Mouse (Mus musculus): Measurements from ENCODE around the gene Bglap.
"Not testable (repeated sequence)": the region's sequence is repeated elsewhere in the genome, so short reads cannot be mapped to it uniquely, and the experiment has no call there.

Bglap gene

GRCm38 (mm10) chr3:88393776-88394375 lies 9.6 kb upstream of the Bglap start:
- DNase-seq (ENCODE audit: low spot score in 2 of 2) = no peak

GRCm38 (mm10) chr3:88382383-88382782 lies 1.9 kb downstream of the Bglap start:
- DNase-seq (ENCODE audit: low spot score in 2 of 2) = not testable (repeated sequence)

GRCm38 (mm10) chr3:88381389-88382315 lies 2.6 kb downstream of the Bglap start:
- not testable (repeated sequence) for DNase-seq (ENCODE audit: low spot score in 2 of 2)

DNA sequence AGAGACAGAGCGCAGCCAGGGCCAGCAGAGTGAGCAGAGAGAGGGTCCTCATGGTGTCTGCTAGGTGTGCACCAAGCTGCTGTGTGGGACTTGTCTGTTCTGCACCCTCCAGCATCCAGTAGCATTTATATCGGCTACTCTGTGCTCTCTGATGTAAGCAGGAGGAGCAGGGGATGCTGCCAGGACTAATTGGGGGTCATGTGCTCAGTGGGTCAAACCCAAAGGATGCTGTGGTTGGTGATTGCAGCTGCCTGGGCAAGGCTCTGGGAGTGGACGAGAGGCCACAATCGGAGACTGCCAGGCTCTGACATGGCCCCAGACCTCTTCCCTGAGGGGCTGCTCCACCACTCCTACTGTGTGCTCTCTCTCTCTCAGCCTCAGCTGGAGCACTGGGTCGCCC lies 5.7 kb downstream of the Bglap start, which contains the start of gene Bglap2:
Bglap2 (minus strand) TSS at position 101 of the 400 bp plus-strand sequence.
- DNase-seq (ENCODE audit: low spot score in 2 of 2) = not testable (repeated sequence)

GRCm38 (mm10) chr3:88376644-88377043 lies 7.6 kb downstream of the Bglap start:
- DNase-seq (ENCODE audit: low spot score in 2 of 2) = not testable (repeated sequence)

DNA sequence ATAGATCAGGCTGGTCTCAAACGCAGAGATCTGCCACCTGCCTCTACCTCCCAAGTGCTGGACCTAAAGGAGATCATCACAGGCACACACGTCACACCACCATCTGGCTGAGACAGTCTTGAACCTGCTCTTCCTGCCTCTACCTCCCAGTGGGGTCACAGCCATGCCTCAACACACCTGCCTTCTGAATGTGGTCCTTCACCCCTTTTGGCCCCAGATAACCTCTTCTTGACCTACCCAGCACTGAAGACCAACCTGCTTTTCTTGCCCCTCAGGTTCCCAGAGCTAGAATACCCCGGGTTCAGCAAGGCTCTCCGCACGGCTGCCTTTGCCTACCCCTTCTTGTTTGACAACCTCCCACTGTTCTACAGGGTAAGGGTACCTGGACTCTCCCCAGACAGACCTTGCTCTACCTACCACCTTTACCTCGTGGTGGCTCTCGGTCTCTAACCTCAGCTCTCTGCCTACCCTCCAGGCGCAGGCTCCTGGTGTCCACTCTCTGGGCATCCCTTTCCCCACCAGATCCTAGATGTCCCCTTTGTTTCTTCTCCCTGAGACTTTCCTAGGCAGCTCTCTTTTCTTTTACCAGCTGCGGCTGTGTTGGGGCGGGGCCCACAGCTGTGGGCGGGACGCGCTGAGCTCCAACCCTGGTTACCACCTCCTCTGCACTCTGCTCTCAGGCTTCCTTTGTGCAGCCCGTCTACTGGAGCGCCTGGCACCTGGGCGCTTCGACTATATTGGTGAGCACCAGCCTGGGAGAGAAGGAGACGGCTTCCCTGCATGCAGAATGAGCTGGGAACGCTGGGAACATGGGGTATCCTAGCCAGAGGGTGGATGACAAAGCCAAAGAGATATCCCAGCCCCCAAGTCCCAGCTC lies 8.3 kb downstream of the Bglap start:
- not testable (repeated sequence) for DNase-seq (ENCODE audit: low spot score in 2 of 2)

DNA sequence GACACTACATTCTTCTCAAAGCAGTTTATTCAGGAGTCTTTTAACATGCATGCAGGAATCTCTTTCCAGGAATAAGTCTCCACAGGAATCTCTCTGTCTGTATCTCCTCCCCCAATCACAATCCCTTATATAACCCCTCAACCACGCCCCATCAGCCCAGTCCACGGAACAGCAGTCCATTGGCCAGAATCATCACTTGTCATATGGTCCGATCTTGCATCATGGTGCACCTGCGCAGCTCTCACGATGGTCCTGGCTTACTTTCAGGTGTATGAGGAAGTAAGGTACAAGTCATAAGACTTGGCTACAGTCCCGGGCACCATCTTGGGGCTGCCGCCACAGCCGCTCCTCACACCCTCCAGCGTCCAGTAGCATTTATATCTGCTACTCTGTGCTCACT lies 11.6 kb downstream of the Bglap start, which contains the start of gene Bglap3:
Bglap3 (minus strand) TSS at position 101 of the 400 bp plus-strand sequence.
- DNase-seq (ENCODE audit: low spot score in 2 of 2) = not testable (repeated sequence)

DNA sequence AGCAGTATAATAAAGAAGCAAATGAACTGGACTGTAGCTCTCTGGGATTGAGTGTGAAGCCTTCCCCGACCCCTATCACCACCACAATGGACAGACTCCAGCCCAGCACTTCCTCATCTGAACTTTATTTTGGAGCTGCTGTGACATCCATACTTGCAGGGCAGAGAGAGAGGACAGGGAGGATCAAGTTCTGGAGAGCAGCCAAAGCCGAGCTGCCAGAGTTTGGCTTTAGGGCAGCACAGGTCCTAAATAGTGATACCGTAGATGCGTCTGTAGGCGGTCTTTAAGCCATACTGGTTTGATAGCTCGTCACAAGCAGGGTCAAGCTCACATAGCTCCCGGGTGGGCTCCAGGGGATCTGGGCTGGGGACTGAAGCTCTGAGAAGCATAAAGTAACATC lies 15.8 kb downstream of the Bglap start:
- DNase-seq (ENCODE audit: low spot score in 2 of 2) = not testable (repeated sequence)

- not testable (repeated sequence) for DNase-seq (ENCODE audit: low spot score in 2 of 2)
These were observed 16.7 kb downstream of the Bglap start for GRCm38 (mm10) chr3:88367517-88367916.

- peak in 1 of 2 experiments; percentile 53 for DNase-seq (ENCODE audit: low spot score in 2 of 2)
These were observed 17.3 kb downstream of the Bglap start for GRCm38 (mm10) chr3:88366830-88367428.

DNA sequence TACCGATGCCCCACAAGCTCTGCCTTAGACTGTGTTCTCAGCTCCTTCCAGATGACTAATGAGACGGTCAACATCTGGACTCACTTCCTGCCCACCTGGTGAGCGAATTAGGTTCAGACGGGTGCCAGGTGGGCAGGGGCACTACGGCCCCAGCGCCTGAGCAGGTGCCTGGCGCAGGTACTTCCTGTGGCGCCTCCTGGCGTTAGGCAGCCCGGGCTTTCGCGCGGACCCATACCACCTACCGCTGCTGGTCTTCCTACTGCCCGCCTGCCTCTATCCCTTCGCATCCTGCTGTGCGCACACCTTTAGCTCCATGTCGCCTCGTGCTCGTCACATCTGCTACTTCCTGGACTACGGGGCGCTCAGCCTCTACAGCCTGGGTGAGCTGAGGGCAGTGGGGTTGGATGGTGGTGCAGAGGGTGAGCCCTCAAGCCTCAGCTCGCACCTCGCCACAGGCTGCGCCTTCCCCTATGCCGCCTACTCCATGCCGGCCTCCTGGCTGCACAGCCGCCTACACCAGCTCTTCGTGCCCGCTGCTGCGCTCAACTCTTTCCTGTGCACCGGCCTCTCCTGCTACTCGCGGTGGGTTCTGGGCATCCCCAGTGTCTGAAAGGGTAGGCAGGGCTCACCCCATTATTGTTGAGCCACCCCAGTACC lies 18.4 kb downstream of the Bglap start:
- DNase-seq (ENCODE audit: low spot score in 2 of 2) = no peak

DNA sequence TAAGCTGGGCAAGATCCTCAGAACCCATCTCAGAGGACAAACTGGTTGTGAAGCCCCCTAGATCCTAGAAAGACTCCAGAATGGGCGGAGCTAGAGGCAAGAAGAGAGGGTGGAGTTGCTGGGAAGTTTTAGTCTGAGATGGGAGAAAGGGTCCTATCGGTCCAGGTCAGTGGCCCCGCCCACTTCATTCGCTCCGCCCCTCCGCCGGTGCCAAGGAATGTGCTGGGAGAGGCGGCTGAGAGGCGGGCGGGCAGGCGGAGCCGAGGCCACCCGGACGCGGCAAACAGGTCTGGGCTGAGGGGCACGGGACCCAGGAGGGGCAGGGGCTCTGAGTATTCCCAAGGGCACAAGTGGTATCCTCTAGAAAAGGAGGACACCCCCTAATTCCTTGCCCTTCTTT lies 19.9 kb downstream of the Bglap start, which contains the start of gene Paqr6:
Paqr6 (plus strand) TSS at position 248 of the 400 bp plus-strand sequence.
- no peak for DNase-seq (ENCODE audit: low spot score in 2 of 2)

DNA sequence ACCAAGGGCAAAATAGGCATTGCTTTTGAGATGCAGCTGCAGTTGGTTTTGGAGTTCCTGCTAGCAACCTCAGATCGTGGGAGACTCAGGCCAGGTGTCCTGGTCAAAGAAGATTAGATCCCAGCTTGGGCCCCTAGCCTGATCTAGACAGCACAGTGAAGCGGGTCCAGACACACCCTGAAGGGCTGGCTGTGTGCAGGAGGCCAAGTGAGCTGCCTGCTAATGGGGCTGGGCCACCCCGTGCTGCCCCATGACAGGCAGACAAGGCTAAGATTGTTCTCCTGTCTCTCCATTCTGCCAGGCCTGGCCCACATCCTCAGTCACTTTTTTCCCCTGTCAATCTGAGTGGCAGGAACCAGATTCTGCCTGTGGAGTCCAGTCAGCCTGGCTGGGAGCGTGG lies 20.6 kb downstream of the Bglap start:
- no peak for DNase-seq (ENCODE audit: low spot score in 2 of 2)

- DNase-seq (ENCODE audit: low spot score in 2 of 2) = no peak
These were observed 22.5 kb downstream of the Bglap start for GRCm38 (mm10) chr3:88361612-88362313.

GRCm38 (mm10) chr3:88361096-88361495 lies 23.2 kb downstream of the Bglap start:
- no peak for DNase-seq (ENCODE audit: low spot score in 2 of 2)

GRCm38 (mm10) chr3:88359989-88360388 lies 24.3 kb downstream of the Bglap start:
- no peak for DNase-seq (ENCODE audit: low spot score in 2 of 2)

GRCm38 (mm10) chr3:88359584-88359983 lies 24.7 kb downstream of the Bglap start:
- DNase-seq (ENCODE audit: low spot score in 2 of 2) = no peak

DNA sequence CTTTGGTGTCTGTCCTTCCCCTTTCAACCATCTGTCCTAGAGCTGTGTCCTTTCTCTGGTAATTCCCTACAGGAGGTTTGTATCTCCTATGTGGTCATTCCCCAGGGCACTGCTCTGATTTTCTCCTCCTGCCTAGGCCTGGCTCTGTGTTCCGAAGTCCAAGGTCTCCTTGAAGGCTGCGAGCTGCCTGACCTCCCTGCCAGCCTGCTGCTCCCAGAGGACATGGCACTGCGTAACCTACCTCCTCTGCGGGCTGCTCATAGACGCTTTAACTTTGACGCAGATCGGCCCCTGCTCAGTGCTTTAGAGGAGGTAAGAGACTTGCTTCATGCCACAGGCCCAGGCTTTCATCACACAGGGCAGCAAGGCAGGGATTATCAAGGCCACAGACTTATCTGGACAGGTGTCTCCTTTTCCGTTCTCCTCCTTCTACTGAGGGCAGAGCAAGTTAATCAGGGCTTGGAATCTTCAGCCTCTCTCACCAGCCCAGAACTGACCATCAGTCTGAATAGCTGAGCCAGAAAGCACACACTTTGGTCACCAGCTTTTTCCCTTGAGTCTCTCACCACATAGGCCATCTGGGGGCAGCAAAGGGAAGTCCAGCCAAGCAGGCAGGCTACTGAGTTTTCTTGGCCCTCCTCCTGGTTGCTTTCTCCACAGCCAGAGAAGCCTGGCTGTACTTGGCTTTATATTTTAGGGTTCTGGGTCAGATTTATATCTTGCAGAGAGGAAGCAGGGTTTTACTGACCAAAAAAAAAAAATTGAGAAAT lies 29.7 kb downstream of the Bglap start:
- DNase-seq (ENCODE audit: low spot score in 2 of 2) = no peak

DNA sequence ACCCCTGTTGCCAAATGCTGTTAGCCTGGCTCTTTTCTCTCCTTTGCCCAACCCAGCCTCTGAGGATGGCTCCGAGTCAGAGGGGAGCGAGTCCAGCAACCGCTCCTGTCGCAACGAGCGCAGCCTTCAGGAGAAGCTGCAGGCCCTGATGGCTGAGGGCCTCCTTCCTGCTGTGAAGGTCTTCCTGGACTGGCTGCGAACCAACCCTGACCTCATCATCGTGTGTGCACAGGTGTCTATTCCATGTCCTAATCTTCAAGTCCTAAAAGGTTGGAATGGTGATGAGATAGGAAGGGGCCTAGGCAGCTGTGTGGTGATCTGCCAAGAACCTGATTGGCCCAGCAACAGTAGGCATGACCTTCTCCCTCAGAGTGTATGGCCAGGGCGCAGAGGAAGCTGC lies 31.4 kb downstream of the Bglap start:
- no peak for DNase-seq (ENCODE audit: low spot score in 2 of 2)
